Mouse (Mus musculus): ENCODE measurements around the gene Cmah. TPM values are rescaled to one million over a fixed set of nuclear protein-coding genes. Genes with fewer than 3 reads are reported as not detected.

Cmah gene
- polyA plus RNA-seq, 1 experiment from 2014 or later = 0.57 TPM

DNA sequence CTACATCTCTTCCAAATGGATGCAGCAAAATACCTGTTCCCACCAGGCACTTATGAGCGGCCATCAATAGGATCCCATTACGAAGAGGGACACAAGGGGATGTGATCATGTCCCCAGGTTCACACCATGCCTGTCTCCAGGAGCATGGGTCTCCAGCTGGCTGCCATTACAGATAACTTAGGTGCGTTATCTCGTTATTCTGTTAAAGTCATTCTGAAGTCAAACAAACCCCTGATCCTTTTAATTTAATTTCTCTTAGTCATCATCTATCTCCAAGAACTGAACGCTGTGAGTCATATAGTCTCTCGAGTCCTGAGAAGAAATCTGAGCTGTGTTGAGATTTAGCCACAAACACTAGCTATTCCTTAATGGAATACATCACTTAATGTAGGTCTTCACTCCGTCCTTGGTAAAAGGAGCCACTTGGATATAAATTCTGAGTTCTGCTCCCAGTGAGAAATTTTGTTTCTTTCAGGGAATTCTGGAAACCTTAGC, 195.2 kb downstream of the Cmah start:
- Histone ChIP-seq H3K9me3 (no peaks in the 10 kb centered on the region), H3K27me3 (no peaks in the 10 kb centered on the region), H3K9ac (no peak overlapping the region), H3K27ac (no peak overlapping the region), H3K36me3 (no peaks in the 10 kb centered on the region), H3K4me2 (no peak overlapping the region), H3K4me1 (peaks cover 33% of the 10 kb centered on the region), H3K4me3 (no peak overlapping the region)
- 73% methylated on average over 7 of the region's 7 CpGs for WGBS
- ATAC-seq (ENCODE audit: borderline replicate concordance, extremely low read depth, low FRiP score, low TSS enrichment) = no peak

DNA sequence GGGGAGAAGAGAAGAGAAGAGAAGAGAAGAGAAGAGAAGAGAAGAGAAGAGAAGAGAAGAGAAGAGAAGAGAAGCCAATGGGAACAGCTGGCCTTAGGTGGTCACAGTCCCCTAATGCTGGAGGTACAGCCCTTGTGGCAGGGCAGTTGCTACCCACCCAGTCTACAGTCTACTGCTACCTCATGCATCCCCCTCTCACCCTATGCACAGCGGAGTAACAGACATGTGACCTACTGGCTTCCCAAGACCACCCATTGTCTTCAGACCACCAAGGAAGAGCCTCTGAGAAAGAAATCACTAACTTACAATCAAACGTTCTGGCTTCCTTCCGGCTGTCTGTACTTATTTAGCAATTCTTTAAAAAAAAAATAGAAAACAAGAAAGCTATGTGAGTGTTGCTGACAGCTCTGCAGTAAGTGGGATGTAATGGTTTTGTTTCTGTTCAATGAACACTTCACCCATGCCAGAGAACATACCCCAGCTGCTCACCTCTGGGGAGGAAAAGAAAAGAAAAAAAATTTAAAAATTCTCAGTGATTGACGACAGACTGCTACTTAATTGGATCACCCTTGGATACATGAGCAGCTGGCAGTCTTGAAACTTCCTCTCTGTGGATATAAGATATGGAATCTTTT, 196.5 kb downstream of the Cmah start:
- Histone ChIP-seq H3K27ac (peak overlapping the region; percentile 67), H3K27me3 (no peaks in the 10 kb centered on the region), H3K36me3 (no peaks in the 10 kb centered on the region), H3K4me2 (no peak overlapping the region), H3K9me3 (no peaks in the 10 kb centered on the region), H3K9ac (no peak overlapping the region), H3K4me3 (no peak overlapping the region), H3K4me1 (peaks cover 33% of the 10 kb centered on the region)
- whole genome bisulfite sequencing = 40% methylated on average over 4 of the region's 4 CpGs
- peak; percentile 89 for ATAC-seq (ENCODE audit: borderline replicate concordance, extremely low read depth, low FRiP score, low TSS enrichment)

DNA sequence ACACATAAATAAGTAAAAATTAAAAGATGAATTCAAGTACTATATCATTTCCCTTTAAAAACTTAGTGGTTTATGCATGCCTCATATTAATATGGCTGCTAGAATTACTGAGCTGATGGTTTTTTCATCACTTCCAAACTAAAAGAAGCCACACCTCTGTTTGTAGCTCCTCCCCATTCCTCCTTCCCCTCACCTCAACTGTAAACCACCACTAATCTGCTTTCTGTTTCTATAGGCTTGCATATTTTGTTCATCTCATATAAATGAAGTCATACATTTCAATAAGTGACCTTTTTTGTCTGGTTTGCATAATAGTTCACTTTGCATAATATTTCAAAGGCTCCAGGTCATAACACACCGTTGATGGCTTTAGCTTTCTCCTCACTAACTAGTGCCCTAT, 197.3 kb downstream of the Cmah start:
- H3K36me3 ChIP-seq = no peaks in the 10 kb centered on the region
- peak overlapping the region; percentile 50; the same call in 1 of the 2 replicates for H3K27ac ChIP-seq
- H3K4me3 ChIP-seq = no peak overlapping the region
- H3K4me2 ChIP-seq = no peak overlapping the region
- no peak for ATAC-seq (ENCODE audit: borderline replicate concordance, extremely low read depth, low FRiP score, low TSS enrichment)
- H3K9ac ChIP-seq = no peak overlapping the region
- H3K27me3 ChIP-seq = no peaks in the 10 kb centered on the region
- WGBS = 75% methylated on average over 1 of the region's 1 CpGs
- H3K4me1 ChIP-seq = peaks cover 33% of the 10 kb centered on the region
- no peaks in the 10 kb centered on the region for H3K9me3 ChIP-seq

DNA sequence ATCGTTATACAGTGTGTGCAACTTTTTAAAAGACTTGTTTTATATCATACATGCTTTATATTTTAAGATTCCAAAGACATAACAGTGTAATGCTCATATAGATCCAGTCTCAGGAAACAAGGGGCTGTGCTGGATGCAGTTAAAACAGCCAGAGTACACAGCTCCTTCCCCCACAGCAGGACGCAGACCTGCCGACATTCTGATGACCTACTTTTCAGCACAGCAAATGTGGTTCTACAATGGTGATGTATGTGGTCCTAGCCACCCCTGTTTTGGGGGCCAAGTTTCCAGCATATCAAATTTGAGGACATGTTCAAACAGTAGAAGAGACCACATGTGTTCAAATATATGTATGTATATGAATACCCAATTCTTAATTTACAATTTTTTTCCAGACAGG, 198.3 kb downstream of the Cmah start:
- no peak for ATAC-seq (ENCODE audit: borderline replicate concordance, extremely low read depth, low FRiP score, low TSS enrichment)

DNA sequence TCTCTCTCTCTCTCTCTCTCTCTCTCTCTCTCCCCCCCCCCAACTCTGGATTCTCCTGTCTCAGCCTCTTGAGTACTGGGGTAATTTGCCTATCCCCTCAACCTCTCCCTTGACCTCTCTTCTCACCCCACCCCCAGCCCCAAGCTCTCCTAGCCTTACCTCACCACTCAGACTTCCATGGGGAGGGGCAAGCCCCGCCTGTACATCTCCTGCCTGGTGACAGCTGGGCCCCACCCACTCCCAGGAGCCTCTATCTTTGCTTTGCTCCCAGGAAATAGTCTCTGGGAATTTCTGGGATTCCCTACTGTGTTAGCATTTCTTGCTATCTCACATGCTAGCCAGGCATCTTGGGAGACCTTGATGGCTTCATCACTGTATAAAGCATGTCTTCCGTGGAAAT, 199.7 kb downstream of the Cmah start:
- no peak for ATAC-seq (ENCODE audit: borderline replicate concordance, extremely low read depth, low FRiP score, low TSS enrichment)
- Histone ChIP-seq H3K4me3 (no peak overlapping the region), H3K4me2 (no peak overlapping the region)

More for the DNA sequence above, 198.3 kb downstream of the Cmah start:
- no peaks in the 10 kb centered on the region for H3K9me3 ChIP-seq
- H3K9ac ChIP-seq = no peak overlapping the region
- peaks cover 24% of the 10 kb centered on the region for H3K4me1 ChIP-seq
- H3K27ac ChIP-seq = no peak overlapping the region
- no peak overlapping the region for H3K4me3 ChIP-seq
- H3K36me3 ChIP-seq = no peaks in the 10 kb centered on the region
- 64% methylated on average over 3 of the region's 3 CpGs for WGBS
- no peaks in the 10 kb centered on the region for H3K27me3 ChIP-seq
- H3K4me2 ChIP-seq = no peak overlapping the region

More for the DNA sequence above, 199.7 kb downstream of the Cmah start:
- Histone ChIP-seq H3K9me3 (no peaks in the 10 kb centered on the region), H3K27ac (no peak overlapping the region), H3K27me3 (no peaks in the 10 kb centered on the region), H3K36me3 (no peaks in the 10 kb centered on the region), H3K9ac (no peak overlapping the region), H3K4me1 (peaks cover 10% of the 10 kb centered on the region)
- WGBS = 67% methylated on average over 2 of the region's 2 CpGs

Other genes with a start within 250 kb of the Cmah start
- 43.6 and 46.2 TPM in 2 replicates for gene Carmil1, start 46.6 kb upstream of the Cmah start, polyA plus RNA-seq (2015; fragmentation: Nextera tagmentation; extraction: Ambion mirVana)

Data from lung, embryonic 15.5 days (tissue).